Mouse (Mus musculus) liver, embryonic 16.5 days (tissue): ENCODE data around the gene Rtl5. TPM values are rescaled to one million over a fixed set of nuclear protein-coding genes. Genes with fewer than 3 reads are reported as not detected.

ENCODE experiments used
- ATAC-seq: fragments of 200-750 bp; cut with Nextera tagmentation; 2 replicates; pipeline ENCODE4 v1.8.0; 2017; ENCODE audit warnings: low read depth, mild to moderate bottlenecking, moderate number of reproducible peaks, moderate library complexity
- H3K27ac ChIP-seq: fragments of 300-500 bp; sonication (generic); 2 replicates; pipeline ENCODE4 v1.5.1; 2014; ENCODE audit warnings: mild to moderate bottlenecking, low read length
- H3K27me3 ChIP-seq: fragments of 300-500 bp; sonication (generic); 2 replicates; pipeline ENCODE4 v1.6.1; 2014; ENCODE audit warnings: low read depth, low read length, mixed read lengths; ENCODE audit not compliant: control insufficient read depth, insufficient read depth
- H3K36me3 ChIP-seq: fragments of 300-500 bp; sonication (generic); 2 replicates; pipeline ENCODE4 v1.6.1; 2014; ENCODE audit warnings: mild to moderate bottlenecking; ENCODE audit not compliant: control insufficient read depth, insufficient read depth
- H3K4me1 ChIP-seq: fragments of 300-500 bp; sonication (generic); 2 replicates; pipeline ENCODE4 v1.6.1; 2014; ENCODE audit warnings: low read depth, low read length, mixed read lengths; ENCODE audit not compliant: control insufficient read depth
- H3K4me2 ChIP-seq: fragments of 300-500 bp; sonication (generic); 2 replicates; pipeline ENCODE4 v1.6.1; 2014; ENCODE audit warnings: low read depth, low read length, mixed read lengths
- H3K4me3 ChIP-seq: fragments of 300-500 bp; sonication (generic); 2 replicates; pipeline ENCODE4 v1.5.1; 2014; ENCODE audit warnings: low read depth, mild to moderate bottlenecking, low read length
- H3K9ac ChIP-seq: fragments of 300-500 bp; sonication (generic); 2 replicates; pipeline ENCODE4 v1.6.1; 2014; ENCODE audit warnings: low read depth, low read length
- H3K9me3 ChIP-seq: fragments of 300-500 bp; sonication (generic); replicated peaks from 2 replicates; pipeline ENCODE4 v1.6.1; 2016; ENCODE audit warnings: low read length; ENCODE audit not compliant: control insufficient read depth
- WGBS: fragments of 180-500 bp; shearing (Covaris S2); extraction: QIAGEN DNeasy Blood & Tissue Kit; methylation state at CpG from one replicate; pipeline ENCODE4 v1.1.7; 2014; ENCODE audit not compliant: insufficient replicate concordance; 5-methylcytosine and 5-hydroxymethylcytosine counted together
- polyA plus RNA-seq: library from polyadenylated mRNA; unstranded; fragments of >200 nt; fragmentation: Nextera tagmentation; extraction: Ambion mirVana; gene quantifications from 2 replicates; pipeline ENCODE4 v1.2.1, GENCODE M21; 2015

Gene Rtl5
- polyA plus RNA-seq, 1 experiment from 2014 or later: 0.13 TPM

DNA sequence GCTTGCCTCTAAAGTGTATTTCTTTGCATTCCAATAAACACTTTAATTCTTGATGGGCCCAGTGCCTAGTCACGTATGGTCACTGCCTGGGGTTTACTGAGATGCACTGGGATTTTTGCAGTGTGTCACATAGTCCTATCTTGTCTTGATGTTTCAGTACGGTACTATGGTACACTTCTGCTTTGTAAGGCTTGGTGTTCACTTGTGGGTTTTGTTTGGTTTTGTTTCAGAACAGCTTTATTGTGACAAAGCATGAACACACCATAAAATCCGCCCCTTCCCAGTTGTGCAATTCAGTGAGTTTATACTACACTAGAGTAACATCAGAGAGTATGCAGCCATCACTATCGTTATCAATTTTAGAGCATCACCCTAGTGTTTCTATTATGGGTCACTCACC is 17.1 kb downstream of the Rtl5 start:
- Histone ChIP-seq H3K27me3 (no peaks in the 10 kb centered on the region), H3K4me1 (no peaks in the 10 kb centered on the region), H3K36me3 (no peaks in the 10 kb centered on the region), H3K4me3 (no peak overlapping the region), H3K9me3 (no peaks in the 10 kb centered on the region), H3K4me2 (no peak overlapping the region), H3K27ac (no peak overlapping the region), H3K9ac (no peak overlapping the region)
- 66% methylated on average over 4 of the region's 4 CpGs for whole genome bisulfite sequencing
- no peak for ATAC-seq

GRCm38 (mm10) chrX:102053371-102053770 is 17.7 kb downstream of the Rtl5 start:
- H3K9me3 ChIP-seq: no peaks in the 10 kb centered on the region
- no peak overlapping the region for H3K9ac ChIP-seq
- H3K36me3 ChIP-seq: no peaks in the 10 kb centered on the region
- H3K4me3 ChIP-seq: no peak overlapping the region
- H3K4me2 ChIP-seq: no peak overlapping the region
- WGBS: 48% methylated on average over 2 of the region's 2 CpGs
- H3K27ac ChIP-seq: no peak overlapping the region
- H3K27me3 ChIP-seq: no peaks in the 10 kb centered on the region
- H3K4me1 ChIP-seq: no peaks in the 10 kb centered on the region
- ATAC-seq: no peak

- 0 out of 2 replicates have a peak overlapping the region, but pooled peaks have one; percentile 5 for H3K4me3 ChIP-seq
- ATAC-seq: no peak
- no peak overlapping the region for H3K4me2 ChIP-seq
- no peak overlapping the region for H3K27ac ChIP-seq
- H3K27me3 ChIP-seq: no peaks in the 10 kb centered on the region
- 52% methylated on average over 4 of the region's 4 CpGs for WGBS
- no peak overlapping the region for H3K9ac ChIP-seq
- H3K36me3 ChIP-seq: no peaks in the 10 kb centered on the region
- H3K9me3 ChIP-seq: no peaks in the 10 kb centered on the region
- H3K4me1 ChIP-seq: no peaks in the 10 kb centered on the region
Measured at GRCm38 (mm10) chrX:102051225-102051624, 19.9 kb downstream of the Rtl5 start.

- no peaks in the 10 kb centered on the region for H3K9me3 ChIP-seq
- H3K9ac ChIP-seq: no peak overlapping the region
- H3K27ac ChIP-seq: no peak overlapping the region
- H3K4me2 ChIP-seq: no peak overlapping the region
- no peaks in the 10 kb centered on the region for H3K27me3 ChIP-seq
- H3K4me1 ChIP-seq: no peaks in the 10 kb centered on the region
- 54% methylated on average over 6 of the region's 6 CpGs for WGBS
- no peak for ATAC-seq
- no peak overlapping the region for H3K4me3 ChIP-seq
- H3K36me3 ChIP-seq: no peaks in the 10 kb centered on the region
Measured at GRCm38 (mm10) chrX:102050552-102050951, 20.6 kb downstream of the Rtl5 start.

- Histone ChIP-seq H3K4me3 (no peak overlapping the region), H3K36me3 (no peaks in the 10 kb centered on the region), H3K9me3 (no peaks in the 10 kb centered on the region), H3K9ac (no peak overlapping the region), H3K4me1 (no peaks in the 10 kb centered on the region), H3K27ac (no peak overlapping the region), H3K4me2 (no peak overlapping the region), H3K27me3 (no peaks in the 10 kb centered on the region; the same call in 1 of the 2 replicates)
- 39% methylated on average over 4 of the region's 4 CpGs for WGBS
- no peak for ATAC-seq
Measured at GRCm38 (mm10) chrX:102042386-102042785, 28.7 kb downstream of the Rtl5 start.

GRCm38 (mm10) chrX:102041562-102041961 is 29.5 kb downstream of the Rtl5 start:
- Histone ChIP-seq H3K27me3 (no peaks in the 10 kb centered on the region; the same call in 1 of the 2 replicates), H3K27ac (no peak overlapping the region), H3K4me3 (no peak overlapping the region), H3K36me3 (no peaks in the 10 kb centered on the region), H3K4me1 (no peaks in the 10 kb centered on the region), H3K9ac (no peak overlapping the region), H3K9me3 (no peaks in the 10 kb centered on the region), H3K4me2 (no peak overlapping the region)
- 72% methylated on average over 7 of the region's 7 CpGs for whole genome bisulfite sequencing
- no peak for ATAC-seq

- WGBS: 57% methylated on average over 2 of the region's 2 CpGs
- H3K4me2 ChIP-seq: no peak overlapping the region
- ATAC-seq: no peak
- H3K4me1 ChIP-seq: no peaks in the 10 kb centered on the region
- no peaks in the 10 kb centered on the region for H3K27me3 ChIP-seq
- no peaks in the 10 kb centered on the region for H3K9me3 ChIP-seq
- no peaks in the 10 kb centered on the region for H3K36me3 ChIP-seq
- H3K4me3 ChIP-seq: no peak overlapping the region
- no peak overlapping the region for H3K9ac ChIP-seq
- peak overlapping the region; percentile 33 for H3K27ac ChIP-seq
Measured at GRCm38 (mm10) chrX:102037506-102037905, 33.6 kb downstream of the Rtl5 start.

DNA sequence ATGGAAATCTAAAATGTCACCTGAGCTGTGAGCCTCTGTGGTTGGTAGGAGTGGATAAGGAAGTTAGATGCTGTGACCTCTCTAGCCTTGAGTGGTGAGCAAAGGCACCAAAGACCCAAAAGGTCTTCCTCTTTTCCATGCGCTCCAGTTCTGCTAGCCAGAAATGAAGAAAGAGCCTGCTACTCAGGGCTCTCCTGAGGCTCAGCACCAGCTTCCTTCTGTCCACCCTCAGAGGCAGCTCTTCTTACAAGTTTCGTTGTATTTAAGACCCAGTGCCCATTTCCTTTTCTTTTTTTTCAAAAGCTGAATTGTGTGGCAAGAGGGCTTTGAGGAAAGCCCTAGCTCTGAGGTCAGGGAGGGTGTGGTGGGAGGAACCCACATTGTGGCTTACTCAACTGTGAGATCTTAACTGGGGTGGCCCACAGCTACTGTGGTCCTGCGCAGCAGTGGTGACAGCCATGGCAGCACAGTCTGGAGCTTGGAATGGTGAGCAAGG is 34.2 kb downstream of the Rtl5 start:
- 45% methylated on average over 3 of the region's 3 CpGs for WGBS
- Histone ChIP-seq H3K9me3 (no peaks in the 10 kb centered on the region), H3K4me2 (no peak overlapping the region), H3K36me3 (no peaks in the 10 kb centered on the region), H3K9ac (no peak overlapping the region), H3K27me3 (no peaks in the 10 kb centered on the region), H3K4me3 (no peak overlapping the region), H3K4me1 (no peaks in the 10 kb centered on the region; the same call in 1 of the 2 replicates), H3K27ac (peak overlapping the region; percentile 33)
- ATAC-seq: peak; percentile 24; the same call in 1 of the 2 replicates

- WGBS: 30% methylated on average over 3 of the region's 3 CpGs
- no peaks in the 10 kb centered on the region for H3K9me3 ChIP-seq
- H3K27me3 ChIP-seq: no peaks in the 10 kb centered on the region
- H3K36me3 ChIP-seq: no peaks in the 10 kb centered on the region
- H3K4me1 ChIP-seq: no peaks in the 10 kb centered on the region; the same call in none of the 2 replicates
- H3K27ac ChIP-seq: no peak overlapping the region
- ATAC-seq: no peak
- no peak overlapping the region for H3K4me3 ChIP-seq
- no peak overlapping the region for H3K4me2 ChIP-seq
- H3K9ac ChIP-seq: no peak overlapping the region
Measured at GRCm38 (mm10) chrX:102035671-102036070, 35.4 kb downstream of the Rtl5 start.
